Mouse (Mus musculus) kidney, adult 11 months (tissue): ENCODE results near the gene Mup18.
A peak's percentile ranks its signal among the peaks of the same experiment; 100 is the strongest.
"Not testable (repeated sequence)": the region's sequence is repeated elsewhere in the genome, so short reads cannot be mapped to it uniquely, and the experiment has no call there.

ENCODE experiments used
- DNase-seq: peaks from one replicate; pipeline ENCODE4 v3.0.0; 2022

The Mup18 gene

GRCm38 (mm10) chr4:61674036-61674435 lies at the start of gene Mup18:
Gene Mup18, minus strand, starts transcription at chr4:61674136.
- DNase-seq, result not testable (repeated sequence)

DNA sequence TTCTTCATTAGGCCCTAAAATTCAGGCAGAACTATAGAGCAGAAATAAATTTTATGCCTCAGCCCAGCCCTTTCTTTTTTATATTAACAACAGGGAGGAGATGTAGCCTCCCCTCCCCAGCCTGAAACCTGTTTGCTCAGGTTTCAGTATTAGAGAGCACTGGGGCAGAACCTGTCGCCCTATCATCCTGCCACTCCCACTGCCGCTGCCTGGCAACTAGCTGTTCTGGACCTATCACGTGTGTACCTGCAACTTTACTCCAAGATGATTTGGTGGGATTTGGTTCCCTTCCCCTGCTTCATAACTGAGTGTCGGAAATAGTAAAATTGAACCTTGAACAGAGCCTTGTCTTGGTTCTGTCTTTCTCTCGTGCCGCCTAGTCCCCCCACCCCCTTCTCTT lies 40.4 kb upstream of the Mup18 start:
- peak; percentile 75 for DNase-seq
